Mouse (Mus musculus): ENCODE measurements at regions not wholly inside any gene's neighbourhood (a gene's known extent, or its start where the extent isn't known, plus 50 kb on each side); places are given as distances from the start of the nearest gene placed in this dataset.

DNA sequence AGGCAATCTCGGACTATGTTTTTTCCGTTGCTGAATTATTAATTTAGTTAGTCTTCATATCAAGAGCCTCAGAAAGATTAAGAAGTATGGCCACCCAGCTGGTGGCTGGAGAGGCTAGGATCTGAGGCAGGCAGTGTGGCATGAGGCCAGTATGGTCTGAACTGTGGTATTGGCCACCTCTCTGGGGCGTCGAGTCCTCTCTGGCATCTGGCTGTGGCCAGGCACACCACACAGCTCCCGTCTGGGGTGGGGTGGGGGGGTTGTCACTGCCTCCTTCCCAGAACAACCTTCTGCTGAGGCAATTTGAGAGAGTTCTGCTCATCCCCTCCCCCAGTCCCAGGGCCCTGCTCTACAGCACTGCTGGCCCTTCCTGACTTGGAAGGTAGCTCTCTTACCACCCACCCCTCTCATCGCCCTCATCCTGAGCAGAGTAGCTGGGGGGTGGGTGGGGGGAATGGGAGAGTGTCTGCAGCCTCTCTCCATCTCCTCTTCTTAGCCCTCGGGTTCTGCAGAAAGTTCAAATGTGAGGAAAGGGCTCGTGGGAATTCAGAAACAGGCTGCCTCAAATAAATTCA lies 103.2 kb downstream of the Vegfa start:
- DNase-seq = no peak

DNA sequence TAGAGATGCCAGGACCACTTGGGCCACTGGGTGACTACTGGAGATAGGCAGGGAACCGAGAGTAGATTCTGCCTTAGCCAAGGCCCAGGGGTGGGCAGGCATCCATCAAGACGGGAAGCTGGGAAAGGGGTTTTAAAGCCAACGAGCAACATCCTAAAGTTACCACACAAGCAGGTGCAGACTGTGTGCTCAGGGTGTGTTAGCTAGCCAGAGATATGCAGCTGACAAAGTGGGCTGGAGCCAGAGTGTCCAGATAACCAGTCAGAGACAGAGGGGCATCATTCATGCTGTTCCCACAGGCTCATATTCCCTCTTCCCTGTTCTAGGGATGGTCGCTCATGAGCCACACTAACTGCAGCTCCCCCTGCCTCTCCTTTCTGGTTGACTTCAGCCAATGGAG lies 104.2 kb downstream of the Vegfa start:
- no peak for DNase-seq

DNA sequence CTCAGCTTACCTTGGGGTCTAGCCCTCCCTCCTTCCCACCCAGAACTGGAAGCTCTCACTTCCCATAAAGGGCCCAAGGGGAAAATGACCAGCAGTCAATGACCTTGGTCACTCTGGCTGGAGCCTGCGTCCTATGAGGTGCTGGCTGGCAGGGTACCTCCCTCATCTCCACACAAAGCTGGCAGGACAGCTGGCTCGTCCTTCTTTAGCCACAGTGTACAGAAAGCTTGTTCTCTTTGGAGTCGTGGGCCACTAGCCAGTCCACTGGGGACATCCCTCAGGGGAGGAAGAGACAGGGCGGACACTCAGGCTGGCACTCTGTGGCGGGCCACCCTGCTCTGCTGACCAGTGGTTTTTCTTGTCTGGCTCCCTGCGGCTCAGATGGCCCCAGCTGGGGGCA lies 106.3 kb downstream of the Vegfa start:
- no peak for DNase-seq

DNA sequence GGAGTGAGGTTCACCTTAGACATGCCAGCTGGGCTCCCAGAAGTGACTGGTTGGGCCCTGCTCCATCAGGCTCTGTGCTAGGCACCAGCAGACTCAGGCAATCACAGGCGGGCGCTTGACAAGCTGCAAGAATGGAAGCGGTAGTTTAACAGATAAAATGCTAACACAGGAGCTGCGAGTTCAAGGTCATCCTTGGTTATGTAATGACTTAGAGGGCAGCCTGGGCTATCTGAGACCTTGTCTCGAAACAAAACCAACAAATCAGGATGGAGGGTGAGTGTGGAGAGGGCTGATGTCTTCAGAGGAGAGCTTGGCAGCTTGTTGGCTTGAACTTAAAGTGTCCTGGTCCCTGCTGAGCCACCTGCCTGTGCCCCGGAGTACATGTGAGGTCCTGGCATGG lies 107.6 kb downstream of the Vegfa start:
- DNase-seq = no peak

DNA sequence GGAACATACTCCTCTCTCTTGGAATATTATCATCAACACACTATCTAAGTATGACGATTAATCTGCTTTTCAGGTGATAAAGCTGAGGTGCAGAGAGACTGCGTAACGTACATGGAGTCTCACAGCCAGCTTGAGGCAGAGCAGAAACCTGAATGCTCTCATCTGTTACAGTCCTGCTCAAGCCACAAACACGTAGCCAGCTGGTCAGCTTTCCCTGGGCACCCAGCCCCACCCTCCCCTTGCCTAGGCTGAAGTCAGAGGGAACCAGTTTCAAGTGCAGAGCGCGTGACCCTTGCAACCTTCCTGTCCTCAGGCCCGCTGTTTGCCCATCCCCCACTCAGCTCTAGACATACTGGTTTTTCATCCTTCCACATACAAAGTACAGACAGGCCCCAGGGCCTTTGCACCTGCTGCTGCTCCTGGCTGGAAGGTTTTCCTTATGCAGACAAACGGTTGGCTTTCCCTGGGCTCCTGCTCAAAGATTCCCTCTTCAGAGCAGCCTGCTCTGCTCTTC lies 108.9 kb downstream of the Vegfa start:
- DNase-seq = no peak

DNA sequence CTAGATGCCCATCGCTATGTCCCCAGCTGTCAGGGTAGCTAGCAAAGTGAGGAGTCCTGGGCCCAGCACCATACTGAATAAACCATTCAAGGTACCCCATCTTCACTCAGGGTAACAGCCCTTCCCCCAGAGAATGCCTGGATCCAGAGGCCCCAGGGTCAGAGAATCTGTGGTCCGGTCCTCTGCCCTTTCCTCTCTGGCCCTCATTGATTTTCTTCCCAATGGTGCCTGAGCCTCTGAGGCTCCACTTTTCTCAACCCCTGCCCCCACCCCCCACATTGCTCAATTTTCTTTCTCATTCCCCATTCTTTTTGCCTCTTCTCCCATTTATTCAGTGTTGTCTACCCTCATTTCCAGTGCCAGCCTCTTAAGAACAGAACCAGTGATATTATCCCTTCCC lies 114.5 kb downstream of the Vegfa start:
- DNase-seq = no peak

DNA sequence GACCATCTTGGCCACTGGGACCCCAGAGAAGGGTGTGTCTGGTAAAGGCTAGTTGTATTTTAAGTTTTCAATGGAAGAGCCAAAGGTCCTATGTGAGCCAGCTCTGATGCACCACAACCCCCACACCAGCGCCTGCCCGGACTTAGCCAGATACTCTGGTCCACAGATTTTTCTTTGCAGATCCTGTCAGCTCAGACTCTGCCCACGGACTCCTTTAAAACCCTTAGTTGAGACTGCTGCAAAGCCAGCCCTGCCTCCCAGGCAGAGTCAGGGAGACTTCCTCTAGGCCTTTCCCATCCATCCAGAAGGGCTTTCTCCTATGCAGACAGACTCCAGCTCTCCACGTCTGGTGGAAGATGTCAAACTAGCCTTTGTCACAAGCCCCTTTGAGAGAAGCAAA lies 115.2 kb downstream of the Vegfa start:
- DNase-seq = no peak

DNA sequence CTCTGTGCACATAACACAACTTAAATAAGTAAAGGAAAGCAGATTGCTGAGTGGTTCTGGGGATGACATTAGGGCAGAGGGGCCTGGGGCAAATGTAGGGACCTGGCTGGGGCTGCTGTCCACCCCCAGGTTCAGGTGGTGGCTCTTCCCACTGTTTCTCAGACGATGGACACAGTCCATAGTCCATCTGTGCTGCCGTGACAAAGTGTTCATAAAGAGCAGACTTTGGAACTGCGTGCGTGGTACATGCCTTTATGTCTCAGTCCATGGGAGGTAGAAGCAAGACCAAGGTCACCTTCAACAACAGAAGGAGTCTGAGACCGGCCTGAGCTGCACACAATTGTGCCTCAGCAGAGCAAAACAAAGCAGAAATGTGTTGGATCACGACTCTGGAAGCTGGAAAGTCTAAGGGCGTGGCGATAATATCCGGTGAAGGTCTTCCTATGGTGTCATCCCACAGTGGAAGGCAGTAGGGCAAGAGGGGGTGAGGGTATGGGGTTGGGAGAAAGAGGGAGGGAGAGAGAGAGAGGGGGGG lies 117.4 kb downstream of the Vegfa start:
- DNase-seq = no peak

DNA sequence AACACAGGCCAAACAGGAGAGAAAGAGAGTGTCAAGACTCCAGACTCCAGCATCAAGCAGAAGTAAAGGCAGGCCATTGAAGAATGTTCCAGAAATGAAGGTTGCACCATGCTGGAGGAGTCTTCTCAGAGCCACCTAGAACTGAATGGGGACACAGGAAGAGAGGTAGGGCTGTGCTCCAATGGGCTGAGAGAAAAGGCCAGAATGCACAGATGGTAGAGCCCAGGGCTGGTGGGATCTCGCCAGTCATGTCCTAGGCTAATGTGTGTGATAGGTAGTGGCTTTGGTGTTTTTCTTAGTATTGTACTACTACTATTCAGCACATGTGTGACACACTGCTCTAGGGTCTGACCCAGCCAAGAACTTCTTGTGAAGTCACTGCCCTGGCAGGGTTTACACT lies 117.9 kb downstream of the Vegfa start:
- no peak for DNase-seq

DNA sequence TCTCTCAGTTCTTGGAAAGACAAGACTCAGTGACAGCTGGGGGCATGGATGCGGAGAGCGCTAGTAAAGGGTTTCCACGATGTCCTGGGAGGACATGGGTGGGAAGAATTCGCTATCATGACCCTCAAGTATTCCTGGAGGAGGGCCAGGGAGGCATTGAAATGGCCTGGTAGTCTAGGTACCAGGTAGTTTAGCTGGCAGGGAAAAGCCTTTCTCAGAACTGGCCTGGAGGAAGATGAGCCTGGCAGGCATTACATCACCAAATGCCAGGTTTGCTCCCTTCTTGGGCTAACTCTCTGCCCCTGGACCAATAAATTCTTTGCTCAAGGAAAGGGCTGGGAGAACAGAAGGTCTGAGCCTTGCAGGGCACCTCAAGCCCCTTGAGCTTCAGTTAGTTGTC lies 118.5 kb downstream of the Vegfa start:
- no peak for DNase-seq

DNA sequence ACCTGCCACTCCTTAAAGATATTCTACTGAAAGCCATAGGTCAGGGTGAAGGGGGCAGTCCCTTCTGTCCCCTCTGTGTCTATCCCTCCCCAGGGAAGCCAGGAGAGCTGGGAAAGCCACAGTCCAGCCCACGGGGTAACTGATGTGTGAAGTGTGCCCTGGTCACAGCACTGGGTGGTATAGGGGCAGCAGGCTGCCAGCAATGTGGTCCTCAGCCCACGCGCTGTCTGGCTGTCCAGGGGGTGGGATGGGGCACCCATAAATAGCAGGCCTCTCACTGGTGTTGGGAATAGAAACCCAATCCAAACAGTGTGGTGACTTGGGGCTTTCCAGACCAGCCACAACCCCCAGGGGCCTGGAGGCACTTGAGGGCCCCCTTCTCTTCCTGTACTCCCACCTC lies 120.0 kb downstream of the Vegfa start:
- DNase-seq = no peak

DNA sequence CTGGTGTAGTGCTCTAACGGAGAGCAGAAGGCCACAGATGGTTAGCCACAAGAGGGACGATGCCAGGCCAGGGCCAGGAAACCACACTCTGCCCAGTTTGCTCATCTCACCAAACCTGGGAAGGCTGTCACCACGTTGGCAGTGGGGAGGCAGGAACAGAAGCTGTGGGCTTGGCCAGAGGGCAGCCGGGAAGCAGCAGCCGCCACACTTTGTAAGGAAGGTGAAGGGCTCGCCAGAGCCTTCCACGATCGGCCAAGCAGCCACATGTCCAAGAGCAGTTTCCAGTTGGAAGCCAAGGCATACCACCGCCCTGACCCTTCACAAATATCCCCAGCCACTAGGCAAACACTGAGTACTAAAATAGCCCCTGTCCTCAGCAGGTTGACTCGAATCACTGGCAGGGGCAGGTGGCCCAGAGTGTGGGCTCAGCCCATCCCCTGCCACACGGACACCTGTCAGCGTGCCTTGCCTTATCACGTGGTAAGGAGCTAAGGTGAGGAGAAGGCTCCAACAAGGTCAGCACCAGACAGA lies 120.9 kb downstream of the Vegfa start:
- no peak for DNase-seq

DNA sequence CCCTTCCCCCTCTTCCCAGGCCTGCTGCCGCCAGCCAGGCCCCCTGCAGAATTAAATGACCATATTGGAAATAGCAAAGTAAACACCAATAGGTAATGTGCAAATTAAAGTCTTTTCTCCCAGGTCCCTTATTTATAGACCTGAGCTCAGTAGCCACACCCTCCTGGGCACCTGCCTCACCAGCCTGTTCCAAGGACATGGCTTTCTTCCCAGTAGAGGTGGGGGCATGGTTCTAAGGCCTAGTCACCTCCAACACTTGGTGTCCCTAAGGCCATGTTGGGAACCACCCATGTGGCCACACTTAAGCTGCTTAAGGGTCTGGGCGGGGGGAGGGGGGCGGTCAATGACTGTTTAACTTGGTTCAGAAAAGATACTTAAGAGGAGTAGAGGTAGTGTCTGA lies 121.9 kb downstream of the Vegfa start:
- no peak for DNase-seq

DNA sequence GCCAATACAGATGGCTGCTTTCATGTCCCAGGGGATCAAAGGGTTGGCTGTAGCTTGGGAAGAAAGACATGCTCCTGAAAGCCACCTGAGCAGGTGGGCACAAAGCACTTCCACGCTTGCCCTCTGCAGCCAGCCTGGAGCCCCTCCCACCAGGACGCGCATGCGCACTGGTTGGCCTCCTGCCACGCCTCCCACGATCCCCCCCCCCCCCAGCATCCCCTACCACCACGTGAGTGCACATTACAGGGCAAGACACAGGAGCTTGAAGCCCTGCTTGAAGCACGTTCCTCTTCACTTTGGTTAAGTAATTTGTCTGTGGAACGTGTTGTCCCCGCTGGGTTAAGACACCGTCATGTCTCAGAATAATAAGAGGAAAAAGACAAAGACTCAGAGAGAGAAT lies 124.6 kb downstream of the Vegfa start:
- DNase-seq = no peak

DNA sequence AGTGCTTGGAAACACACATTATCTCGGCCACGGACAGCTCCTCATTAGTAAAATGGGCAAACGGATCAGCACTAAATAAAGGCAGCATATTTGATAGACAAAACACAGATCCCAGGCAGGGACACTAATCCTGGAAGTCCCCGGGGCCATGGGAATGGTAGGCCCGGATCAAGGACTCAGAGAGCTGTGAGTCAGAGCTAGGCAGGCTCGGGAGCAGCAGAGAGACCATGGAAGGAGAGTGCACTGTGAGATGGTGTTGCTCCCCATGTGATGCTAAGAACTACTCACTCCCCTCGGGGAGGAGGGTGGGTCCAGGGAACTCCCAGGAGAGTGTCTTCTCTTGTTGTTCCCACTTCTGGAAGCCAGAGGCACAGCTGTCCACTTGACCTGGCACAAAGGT lies 126.6 kb downstream of the Vegfa start:
- no peak for DNase-seq

DNA sequence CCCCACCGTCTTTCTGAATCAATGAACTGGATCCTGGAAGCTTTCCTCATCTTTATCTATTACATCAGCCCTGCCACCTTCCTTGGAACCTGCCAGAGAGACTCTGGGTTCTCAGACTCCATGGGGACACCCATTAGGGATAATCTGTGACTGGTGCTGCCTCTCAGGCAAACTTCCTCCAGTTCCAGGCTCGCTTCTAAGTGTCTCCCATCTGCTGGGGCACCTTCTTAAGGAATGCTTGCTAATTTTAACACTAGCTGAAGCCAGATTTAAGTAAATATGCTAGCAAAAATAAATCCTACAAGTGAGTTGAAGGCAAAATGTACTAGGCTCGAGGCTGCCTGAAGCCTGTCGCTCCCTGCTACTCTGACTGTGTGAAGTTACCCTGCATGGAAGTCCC lies 127.9 kb downstream of the Vegfa start:
- peak; percentile 36 for DNase-seq

DNA sequence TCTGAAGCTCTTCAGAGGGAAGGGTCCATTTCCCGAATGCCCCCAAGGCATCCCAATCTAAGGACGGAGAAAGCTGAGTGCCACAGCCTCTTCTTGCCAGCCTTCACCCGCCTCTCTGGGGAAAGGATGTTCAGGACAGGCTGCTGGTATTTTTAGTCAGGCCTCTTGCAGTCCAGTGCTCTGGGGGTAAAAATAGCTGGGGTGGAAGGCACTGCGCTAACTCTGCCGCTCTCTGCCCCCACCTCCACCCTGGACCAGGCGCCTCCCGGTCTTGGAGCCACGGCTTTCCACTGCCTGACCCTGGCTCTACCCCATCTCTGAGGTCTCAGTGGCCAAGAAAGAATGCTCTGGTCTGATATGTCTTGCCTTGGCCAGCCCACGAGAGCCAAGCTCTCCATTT lies 128.9 kb downstream of the Vegfa start:
- DNase-seq = no peak

DNA sequence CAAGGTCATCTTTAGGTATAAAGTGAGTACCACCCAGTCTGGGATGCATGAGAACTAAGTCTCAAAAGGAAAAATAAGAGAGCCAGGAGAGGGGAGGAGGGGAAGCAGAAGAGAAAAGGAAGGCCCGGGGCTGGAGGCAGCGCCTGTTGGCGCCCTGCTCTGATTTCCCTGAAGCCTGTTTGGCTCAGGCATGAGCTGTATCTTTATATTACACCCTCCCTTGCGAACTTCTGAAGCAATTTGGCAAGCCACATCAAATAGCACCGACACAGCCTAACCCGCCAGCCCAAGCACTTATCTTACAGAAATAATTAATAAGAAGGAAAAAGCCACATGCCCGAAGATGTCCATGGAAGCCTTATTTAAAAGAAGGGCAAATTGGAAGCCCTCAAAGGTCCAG lies 129.5 kb downstream of the Vegfa start:
- DNase-seq = no peak

DNA sequence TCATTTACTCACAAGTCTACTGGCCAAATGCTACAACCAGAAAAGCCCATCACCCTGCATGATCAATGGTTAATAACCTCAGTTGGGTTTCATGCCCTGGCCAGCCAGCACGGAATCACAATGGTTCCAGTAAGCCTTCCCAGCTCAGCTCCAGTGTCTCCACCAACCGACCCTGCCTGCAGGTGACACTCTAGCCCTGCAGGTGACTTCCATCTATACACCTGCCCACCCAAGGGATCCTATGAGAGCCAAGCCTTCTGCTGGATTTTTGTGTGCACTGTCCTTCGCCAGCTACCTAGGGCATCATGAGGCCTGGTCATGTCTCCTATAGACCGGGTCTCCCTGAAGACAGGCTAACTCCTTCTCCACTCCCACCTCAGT lies 135.3 kb downstream of the Vegfa start:
- DNase-seq = no peak

DNA sequence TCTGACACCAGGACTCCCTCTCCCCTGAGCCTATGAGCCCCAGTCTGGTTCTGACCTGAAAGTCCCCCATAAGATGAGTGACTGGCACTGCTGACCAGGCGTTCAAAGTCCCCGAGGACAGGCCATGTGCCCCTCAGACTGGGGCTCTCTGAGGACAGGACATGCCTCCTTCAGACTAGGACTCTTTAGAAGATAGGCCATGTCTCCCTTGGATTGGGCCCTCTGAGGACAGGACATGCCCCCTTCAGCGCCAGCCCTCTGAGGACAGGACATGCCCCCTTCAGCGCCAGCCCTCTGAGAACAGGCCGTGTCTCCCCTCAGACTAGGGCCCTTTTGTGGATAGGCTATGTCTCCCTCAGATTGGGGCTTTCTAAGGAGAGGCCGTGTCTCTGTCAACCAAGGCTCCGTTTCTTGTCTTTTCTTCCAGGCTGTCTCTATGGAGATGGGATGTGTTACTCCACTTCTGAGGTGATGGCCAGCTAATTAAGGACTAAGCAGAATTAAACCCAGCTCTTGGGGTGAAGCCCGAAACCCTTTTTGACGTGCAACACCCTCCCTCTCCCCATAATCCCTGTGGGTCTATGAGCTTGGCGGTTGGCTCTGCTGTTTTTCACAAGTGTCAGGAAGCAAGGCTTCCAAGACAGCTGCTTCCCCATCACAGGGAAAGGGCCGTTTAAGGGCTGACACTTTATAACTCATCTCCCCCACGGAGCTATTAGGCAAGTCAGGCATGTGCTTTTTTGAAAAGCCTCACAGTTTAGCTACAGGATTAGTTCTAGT lies 135.8 kb downstream of the Vegfa start:
- no peak for DNase-seq

DNA sequence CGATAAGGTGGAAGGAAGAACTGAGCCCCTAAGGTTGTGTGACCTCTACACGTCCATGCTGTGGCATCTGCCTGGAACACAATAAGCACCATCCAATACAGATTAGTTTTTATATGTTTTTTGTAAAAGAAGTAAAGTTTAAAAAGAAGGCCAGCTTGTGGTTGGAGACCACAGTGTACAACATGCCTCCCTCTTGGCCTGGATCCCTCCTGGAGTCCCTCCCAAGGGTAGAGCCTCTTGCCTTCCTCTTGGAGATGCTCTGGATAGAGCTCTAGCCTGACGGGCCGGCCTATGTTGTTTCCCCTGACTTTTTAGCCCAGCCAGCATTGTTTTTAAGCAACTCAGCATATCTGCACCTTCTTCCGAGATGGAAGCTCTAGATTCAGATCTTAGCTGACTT lies 138.0 kb downstream of the Vegfa start:
- no peak for DNase-seq

DNA sequence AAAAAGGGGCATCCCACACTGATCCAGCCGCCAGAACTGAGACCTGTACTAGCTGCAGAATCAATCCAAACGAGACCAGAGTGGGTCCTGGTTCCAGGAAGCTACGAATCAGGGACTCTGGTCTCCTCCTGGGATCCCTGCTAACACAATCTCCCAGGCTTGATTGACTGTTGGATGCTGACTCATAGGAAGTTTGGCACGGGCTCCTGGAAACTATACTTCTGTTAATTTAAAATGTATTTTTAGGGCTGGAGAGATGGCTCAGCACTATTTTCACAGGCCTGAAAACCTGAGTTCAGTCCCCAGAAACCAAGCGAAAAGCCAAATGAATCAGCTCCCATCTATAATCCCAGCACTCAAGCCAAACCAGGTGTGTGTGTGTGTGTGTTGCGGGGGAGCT lies 138.5 kb downstream of the Vegfa start:
- peak; percentile 22 for DNase-seq

DNA sequence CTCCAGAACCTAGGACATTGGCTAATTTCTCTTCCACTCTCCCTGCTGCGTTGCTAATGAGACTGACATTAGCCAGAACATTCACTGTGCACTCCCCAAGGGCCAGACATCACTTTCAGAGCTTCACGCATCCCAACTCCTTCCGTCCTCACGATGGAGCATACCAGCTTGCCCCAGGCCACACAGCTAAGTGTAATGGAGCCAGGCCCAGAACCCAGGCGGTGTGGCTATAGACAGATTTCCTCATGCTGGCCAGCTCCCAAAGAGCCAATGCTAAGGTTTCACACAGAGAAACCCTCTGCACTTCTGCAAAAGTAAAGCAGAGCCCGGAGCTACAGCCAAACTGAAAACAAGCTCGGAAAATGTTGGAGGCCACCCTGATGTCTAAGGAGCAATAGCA lies 139.1 kb downstream of the Vegfa start:
- DNase-seq = no peak

DNA sequence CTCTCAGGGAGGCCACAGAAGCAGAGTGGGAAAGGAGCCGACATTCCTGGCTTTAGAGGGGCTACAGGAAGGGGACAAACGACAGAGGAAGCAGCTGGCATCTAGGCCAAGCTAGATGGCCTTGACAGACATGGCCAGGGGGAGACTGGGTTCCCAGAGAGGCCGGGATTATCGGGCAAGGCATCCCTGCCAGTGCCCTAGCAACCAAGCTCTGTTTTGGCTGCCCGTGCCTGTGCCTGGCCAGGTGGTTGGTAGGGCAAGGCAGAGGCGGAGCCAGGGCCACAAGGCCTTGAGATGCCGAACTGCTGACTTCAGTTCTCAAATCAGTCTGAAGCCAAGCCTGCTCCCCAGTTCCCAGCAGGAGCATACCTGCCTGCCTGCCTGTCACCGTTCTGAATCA lies 142.7 kb downstream of the Vegfa start:
- DNase-seq = no peak

Measured in right cerebral cortex, postnatal 25 days (tissue).